In genomic region chr11:44288825-44289224, GRCm38 (mm10) we compare ENCODE assay signal across 17 mouse cellular contexts.
"Had no signal": no experiment of that assay in that cellular context is flagged by ENCODE, and none has a peak within 500 bp of the region (broad histone marks: within the 10 kb centered on the region; RNA-seq: fewer than 3 reads in every experiment).

No protein-coding gene starts in this region.

- H3K27ac ChIP-seq: kidney, postnatal 0 days; lung, embryonic 15.5 days; macrophage; midbrain, embryonic 15.5 days; neural tube, embryonic 12.5 days; stomach, embryonic 15.5 days had no signal

- H3K9me3 ChIP-seq: lung, embryonic 15.5 days; megakaryocyte, embryonic 14.5 days; midbrain, embryonic 15.5 days; neural tube, embryonic 12.5 days; stomach, embryonic 15.5 days had no signal

- H3K4me1 ChIP-seq: lung, embryonic 15.5 days; megakaryocyte, embryonic 14.5 days; midbrain, embryonic 15.5 days; neural tube, embryonic 12.5 days; stomach, embryonic 15.5 days had no signal

- H3K36me3 ChIP-seq: lung, embryonic 15.5 days; midbrain, embryonic 15.5 days; neural tube, embryonic 12.5 days; stomach, embryonic 15.5 days had no signal

- H3K9ac ChIP-seq: lung, embryonic 15.5 days; midbrain, embryonic 15.5 days; neural tube, embryonic 12.5 days; stomach, embryonic 15.5 days had no signal

- ATAC-seq: midbrain, embryonic 15.5 days had no signal

- H3K4me3 ChIP-seq: lung, embryonic 15.5 days; megakaryocyte, embryonic 14.5 days; midbrain, embryonic 15.5 days; neural tube, embryonic 12.5 days; stomach, embryonic 15.5 days had no signal

- DNase-seq: kidney, postnatal 36 days; layer of hippocampus, adult 9-11 months; layer of hippocampus, postnatal 36 days; lung, postnatal 14 days; retina, postnatal 1 day; right cerebral cortex, postnatal 4 days; thymus, adult 2 months; thymus, postnatal 4 days had no signal

- H3K4me2 ChIP-seq: liver, embryonic 11.5 days; lung, embryonic 15.5 days; midbrain, embryonic 11.5 days; midbrain, embryonic 15.5 days; neural tube, embryonic 12.5 days; stomach, embryonic 15.5 days had no signal

- H3K27me3 ChIP-seq: lung, embryonic 15.5 days; megakaryocyte, embryonic 14.5 days; midbrain, embryonic 15.5 days; neural tube, embryonic 12.5 days; stomach, embryonic 15.5 days had no signal
